Mouse (Mus musculus): Measurements from ENCODE around the gene Meis1. TPM values are rescaled to one million over a fixed set of nuclear protein-coding genes. Genes with fewer than 3 reads are reported as not detected.

Meis1 gene
- polyA plus RNA-seq, 1 experiment from 2014 or later, result 45.1 TPM

- ATAC-seq, result no peak
- H3K4me1 ChIP-seq (replicated peaks), result peaks cover 39% of the 10 kb centered on the region
- H3K9ac ChIP-seq (replicated peaks), result no peak overlapping the region
- H3K27me3 ChIP-seq, result peaks cover 34% of the 10 kb centered on the region
- no peak overlapping the region for H3K27ac ChIP-seq
- WGBS, result 87% methylated on average over 9 of the region's 9 CpGs
- H3K4me3 ChIP-seq (replicated peaks), result no peak overlapping the region
- no peak overlapping the region for H3K4me2 ChIP-seq (replicated peaks)
- H3K9me3 ChIP-seq, result no peaks in the 10 kb centered on the region
- H3K36me3 ChIP-seq, result no peaks in the 10 kb centered on the region
Observed at GRCm38 (mm10) chr11:19005007-19005912, 13.5 kb downstream of the Meis1 start.

- Histone ChIP-seq H3K36me3 (no peaks in the 10 kb centered on the region), H3K27me3 (peaks cover 20% of the 10 kb centered on the region), H3K9me3 (no peaks in the 10 kb centered on the region), H3K4me2 (replicated peaks) (no peak overlapping the region), H3K27ac (no peak overlapping the region), H3K4me1 (replicated peaks) (peaks cover 21% of the 10 kb centered on the region), H3K9ac (replicated peaks) (no peak overlapping the region), H3K4me3 (replicated peaks) (no peak overlapping the region)
- no peak for ATAC-seq
- WGBS, result 35% methylated on average over 5 of the region's 5 CpGs
Observed at GRCm38 (mm10) chr11:19003066-19003465, 15.7 kb downstream of the Meis1 start.

- Histone ChIP-seq H3K27me3 (no peaks in the 10 kb centered on the region), H3K9me3 (no peaks in the 10 kb centered on the region), H3K27ac (no peak overlapping the region), H3K4me1 (replicated peaks) (peaks cover 5% of the 10 kb centered on the region; the same call in 1 of the 2 replicates), H3K4me2 (replicated peaks) (no peak overlapping the region), H3K4me3 (replicated peaks) (no peak overlapping the region), H3K9ac (replicated peaks) (no peak overlapping the region), H3K36me3 (peaks cover 26% of the 10 kb centered on the region)
- ATAC-seq, result no peak
- 96% methylated on average over 4 of the region's 4 CpGs for WGBS
Observed at GRCm38 (mm10) chr11:18996767-18997166, 22.0 kb downstream of the Meis1 start.

- peaks cover 5% of the 10 kb centered on the region for H3K4me1 ChIP-seq (replicated peaks)
- H3K4me2 ChIP-seq (replicated peaks), result no peak overlapping the region
- 95% methylated on average over 2 of the region's 2 CpGs for WGBS
- no peaks in the 10 kb centered on the region for H3K27me3 ChIP-seq
- no peak overlapping the region for H3K27ac ChIP-seq
- ATAC-seq, result no peak
- no peak overlapping the region for H3K9ac ChIP-seq (replicated peaks)
- H3K36me3 ChIP-seq, result peaks cover 26% of the 10 kb centered on the region
- no peaks in the 10 kb centered on the region for H3K9me3 ChIP-seq
- H3K4me3 ChIP-seq (replicated peaks), result no peak overlapping the region
Observed at GRCm38 (mm10) chr11:18996289-18996688, 22.5 kb downstream of the Meis1 start.

GRCm38 (mm10) chr11:18992796-18993195 lies 26.0 kb downstream of the Meis1 start:
- WGBS, result 59% methylated on average over 6 of the region's 6 CpGs
- ATAC-seq, result 0 out of 2 replicates have a peak, but pooled peaks have one; percentile 14
- Histone ChIP-seq H3K36me3 (peaks cover 30% of the 10 kb centered on the region), H3K4me2 (replicated peaks) (no peak overlapping the region), H3K9me3 (no peaks in the 10 kb centered on the region), H3K4me1 (replicated peaks) (peaks cover 32% of the 10 kb centered on the region), H3K27ac (no peak overlapping the region), H3K4me3 (replicated peaks) (no peak overlapping the region), H3K27me3 (no peaks in the 10 kb centered on the region), H3K9ac (replicated peaks) (no peak overlapping the region)

- 9% methylated on average over 6 of the region's 6 CpGs for WGBS
- Histone ChIP-seq H3K4me1 (replicated peaks) (peaks cover 32% of the 10 kb centered on the region), H3K9ac (replicated peaks) (no peak overlapping the region), H3K27me3 (no peaks in the 10 kb centered on the region), H3K4me2 (replicated peaks) (peak overlapping the region; percentile 32), H3K27ac (peak overlapping the region; percentile 75), H3K9me3 (no peaks in the 10 kb centered on the region), H3K4me3 (replicated peaks) (no peak overlapping the region), H3K36me3 (peaks cover 34% of the 10 kb centered on the region)
- ATAC-seq, result peak; percentile 86
Observed at GRCm38 (mm10) chr11:18990244-18990677, 28.5 kb downstream of the Meis1 start.

GRCm38 (mm10) chr11:18989669-18990243 lies 29.0 kb downstream of the Meis1 start:
- H3K9ac ChIP-seq (replicated peaks), result peak overlapping the region; percentile 32; the same call in 1 of the 2 replicates
- H3K9me3 ChIP-seq, result no peaks in the 10 kb centered on the region
- peak overlapping the region; percentile 32 for H3K4me2 ChIP-seq (replicated peaks)
- H3K27ac ChIP-seq, result peak overlapping the region; percentile 75
- peak; percentile 55 for ATAC-seq
- H3K4me3 ChIP-seq (replicated peaks), result no peak overlapping the region
- H3K36me3 ChIP-seq, result peaks cover 28% of the 10 kb centered on the region
- no peaks in the 10 kb centered on the region for H3K27me3 ChIP-seq
- WGBS, result 4% methylated on average over 6 of the region's 6 CpGs
- H3K4me1 ChIP-seq (replicated peaks), result peaks cover 32% of the 10 kb centered on the region

- no peaks in the 10 kb centered on the region for H3K9me3 ChIP-seq
- no peak overlapping the region for H3K27ac ChIP-seq
- no peaks in the 10 kb centered on the region for H3K27me3 ChIP-seq
- H3K4me2 ChIP-seq (replicated peaks), result no peak overlapping the region
- H3K36me3 ChIP-seq, result peaks cover 20% of the 10 kb centered on the region
- no peak overlapping the region for H3K4me3 ChIP-seq (replicated peaks)
- WGBS, result 47% methylated on average over 4 of the region's 4 CpGs
- H3K4me1 ChIP-seq (replicated peaks), result peaks cover 34% of the 10 kb centered on the region
- H3K9ac ChIP-seq (replicated peaks), result no peak overlapping the region
- no peak for ATAC-seq
Observed at GRCm38 (mm10) chr11:18988637-18989263, 30.0 kb downstream of the Meis1 start.

GRCm38 (mm10) chr11:18983813-18984212 lies 35.0 kb downstream of the Meis1 start:
- Histone ChIP-seq H3K9me3 (no peaks in the 10 kb centered on the region), H3K4me1 (replicated peaks) (peaks cover 25% of the 10 kb centered on the region), H3K27me3 (no peaks in the 10 kb centered on the region), H3K9ac (replicated peaks) (no peak overlapping the region), H3K27ac (no peak overlapping the region), H3K4me2 (replicated peaks) (no peak overlapping the region), H3K36me3 (peaks cover 20% of the 10 kb centered on the region), H3K4me3 (replicated peaks) (no peak overlapping the region)
- 85% methylated on average over 2 of the region's 2 CpGs for WGBS
- no peak for ATAC-seq

- Histone ChIP-seq H3K27ac (no peak overlapping the region), H3K4me1 (replicated peaks) (peaks cover 23% of the 10 kb centered on the region), H3K9me3 (no peaks in the 10 kb centered on the region), H3K9ac (replicated peaks) (no peak overlapping the region), H3K4me2 (replicated peaks) (no peak overlapping the region), H3K27me3 (no peaks in the 10 kb centered on the region), H3K4me3 (replicated peaks) (no peak overlapping the region), H3K36me3 (peaks cover 20% of the 10 kb centered on the region)
- WGBS, result 70% methylated on average over 7 of the region's 7 CpGs
- ATAC-seq, result peak; percentile 22; the same call in 1 of the 2 replicates
Observed at GRCm38 (mm10) chr11:18983294-18983693, 35.5 kb downstream of the Meis1 start.

GRCm38 (mm10) chr11:18982331-18982730 lies 36.5 kb downstream of the Meis1 start:
- Histone ChIP-seq H3K27me3 (no peaks in the 10 kb centered on the region), H3K4me3 (replicated peaks) (no peak overlapping the region), H3K9me3 (no peaks in the 10 kb centered on the region), H3K36me3 (peaks cover 11% of the 10 kb centered on the region), H3K27ac (no peak overlapping the region), H3K4me2 (replicated peaks) (no peak overlapping the region), H3K4me1 (replicated peaks) (peaks cover 23% of the 10 kb centered on the region), H3K9ac (replicated peaks) (0 out of 2 replicates have a peak overlapping the region, but pooled peaks have one; percentile 23)
- WGBS, result 14% methylated on average over 3 of the region's 3 CpGs
- ATAC-seq, result no peak

GRCm38 (mm10) chr11:18981367-18981766 lies 37.4 kb downstream of the Meis1 start:
- no peak overlapping the region for H3K9ac ChIP-seq (replicated peaks)
- peaks cover 8% of the 10 kb centered on the region; the same call in 1 of the 2 replicates for H3K36me3 ChIP-seq
- no peaks in the 10 kb centered on the region for H3K27me3 ChIP-seq
- H3K4me3 ChIP-seq (replicated peaks), result no peak overlapping the region
- no peak overlapping the region for H3K4me2 ChIP-seq (replicated peaks)
- no peak overlapping the region for H3K27ac ChIP-seq
- WGBS, result 14% methylated on average over 4 of the region's 4 CpGs
- peaks cover 23% of the 10 kb centered on the region for H3K4me1 ChIP-seq (replicated peaks)
- ATAC-seq, result no peak
- no peaks in the 10 kb centered on the region for H3K9me3 ChIP-seq
